Mouse (Mus musculus): ENCODE data around the gene Alyref2. TPM values are rescaled to one million over a fixed set of nuclear protein-coding genes. Genes with fewer than 3 reads are reported as not detected.

Gene Alyref2
- polyA plus RNA-seq, 1 experiment from 2014 or later = 8.3 TPM

- H3K27ac ChIP-seq (ENCODE audit: low read depth, low read length) = no peak within 1 kb of the TSS
- peaks cover 6% of the 10 kb centered on the region; the same call in 1 of the 2 replicates for H3K9me3 ChIP-seq (ENCODE audit: control insufficient read depth, low read length)
- 86% methylated on average over 1 of the region's 1 CpGs for WGBS
- no peak for DNase-seq (ENCODE audit: low spot score)
- H3K9ac ChIP-seq (ENCODE audit: low read depth, low read length) = no peak within 1 kb of the TSS
- no peaks in the 10 kb centered on the region for H3K4me1 ChIP-seq (replicated peaks; ENCODE audit: control insufficient read depth, insufficient read depth, low read length)
- ATAC-seq (replicated peaks; ENCODE audit: low FRiP score) = no peak
- no peak within 1 kb of the TSS for H3K4me3 ChIP-seq (ENCODE audit: low read depth, low read length)
- H3K27me3 ChIP-seq (replicated peaks; ENCODE audit: control insufficient read depth, insufficient read depth, low read length) = no peaks in the 10 kb centered on the region
- H3K4me2 ChIP-seq = no peak within 1 kb of the TSS
- no peaks in the 10 kb centered on the region for H3K36me3 ChIP-seq (ENCODE audit: control insufficient read depth, insufficient read depth, low read length)
Observed at GRCm38 (mm10) chr1:171535194-171535593, 31.9 kb downstream of the Alyref2 start, which contains the start of gene Itln1. Gene Itln1, minus strand, starts transcription at chr1:171535294.

- Histone ChIP-seq H3K27me3 (replicated peaks; ENCODE audit: control insufficient read depth, insufficient read depth, low read length) (no peaks in the 10 kb centered on the region), H3K9ac (ENCODE audit: low read depth, low read length) (no peak overlapping the region), H3K27ac (ENCODE audit: low read depth, low read length) (no peak overlapping the region), H3K9me3 (ENCODE audit: control insufficient read depth, low read length) (peaks cover 6% of the 10 kb centered on the region; the same call in 1 of the 2 replicates), H3K4me1 (replicated peaks; ENCODE audit: control insufficient read depth, insufficient read depth, low read length) (no peaks in the 10 kb centered on the region), H3K36me3 (ENCODE audit: control insufficient read depth, insufficient read depth, low read length) (no peaks in the 10 kb centered on the region), H3K4me2 (no peak overlapping the region), H3K4me3 (ENCODE audit: low read depth, low read length) (no peak overlapping the region)
- 74% methylated on average over 1 of the region's 1 CpGs for WGBS
- ATAC-seq (replicated peaks; ENCODE audit: low FRiP score) (no peak), DNase-seq (ENCODE audit: low spot score) (no peak)
Observed at GRCm38 (mm10) chr1:171540694-171541093, 37.4 kb downstream of the Alyref2 start.

DNA sequence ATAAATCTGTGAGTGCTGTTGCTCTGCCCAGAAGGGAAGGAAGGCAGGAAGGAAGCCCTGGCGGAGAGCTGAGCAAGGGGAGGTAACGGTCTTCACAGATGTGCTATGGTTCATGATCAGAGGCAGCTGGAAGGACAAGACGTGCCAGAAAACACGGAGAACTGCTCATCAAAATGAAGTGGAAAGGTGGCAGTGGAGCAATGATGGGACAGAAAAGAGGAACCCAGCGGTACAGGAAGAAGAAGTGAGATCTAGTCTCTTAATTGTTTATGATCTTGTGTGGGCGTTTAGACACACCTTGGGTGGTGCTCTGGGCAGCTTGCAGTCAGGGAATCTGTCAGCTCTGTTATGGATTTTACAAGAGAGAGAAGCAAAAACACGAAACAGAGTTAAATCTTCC is 48.0 kb downstream of the Alyref2 start:
- Histone ChIP-seq H3K9ac (ENCODE audit: low read depth, low read length) (no peak overlapping the region), H3K9me3 (ENCODE audit: control insufficient read depth, low read length) (no peaks in the 10 kb centered on the region; the same call in 1 of the 2 replicates), H3K36me3 (ENCODE audit: control insufficient read depth, insufficient read depth, low read length) (no peaks in the 10 kb centered on the region), H3K4me2 (no peak overlapping the region), H3K4me3 (ENCODE audit: low read depth, low read length) (no peak overlapping the region), H3K27ac (ENCODE audit: low read depth, low read length) (no peak overlapping the region), H3K27me3 (replicated peaks; ENCODE audit: control insufficient read depth, insufficient read depth, low read length) (no peaks in the 10 kb centered on the region), H3K4me1 (replicated peaks; ENCODE audit: control insufficient read depth, insufficient read depth, low read length) (no peaks in the 10 kb centered on the region)
- 61% methylated on average over 7 of the region's 7 CpGs for WGBS
- ATAC-seq (replicated peaks; ENCODE audit: low FRiP score) (no peak), DNase-seq (ENCODE audit: low spot score) (no peak)

DNA sequence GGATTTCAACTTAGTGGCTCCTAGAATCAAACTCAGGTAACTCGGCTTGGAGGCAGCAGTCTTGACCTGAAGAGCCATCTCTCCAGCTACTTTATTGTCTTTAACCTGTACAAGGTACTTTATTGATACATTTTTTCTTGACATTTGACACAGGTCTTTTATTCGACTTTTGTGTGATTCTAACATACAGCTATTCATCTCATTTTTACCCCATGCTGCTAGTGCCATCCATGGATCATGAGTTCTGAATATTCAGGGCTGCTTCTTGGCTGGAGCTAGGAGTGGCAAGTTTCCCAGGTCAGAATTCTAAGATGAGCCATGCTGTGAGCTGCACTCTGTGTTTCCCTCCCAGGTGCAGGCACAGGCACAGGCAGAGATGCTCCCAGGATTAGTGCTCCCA is 49.0 kb downstream of the Alyref2 start:
- Histone ChIP-seq H3K27ac (ENCODE audit: low read depth, low read length) (no peak overlapping the region), H3K4me1 (replicated peaks; ENCODE audit: control insufficient read depth, insufficient read depth, low read length) (no peaks in the 10 kb centered on the region), H3K27me3 (replicated peaks; ENCODE audit: control insufficient read depth, insufficient read depth, low read length) (no peaks in the 10 kb centered on the region), H3K9ac (ENCODE audit: low read depth, low read length) (no peak overlapping the region), H3K4me3 (ENCODE audit: low read depth, low read length) (no peak overlapping the region), H3K36me3 (ENCODE audit: control insufficient read depth, insufficient read depth, low read length) (no peaks in the 10 kb centered on the region), H3K9me3 (ENCODE audit: control insufficient read depth, low read length) (no peaks in the 10 kb centered on the region; the same call in 1 of the 2 replicates), H3K4me2 (no peak overlapping the region)
- 76% methylated on average over 2 of the region's 2 CpGs for WGBS
- no peak for DNase-seq (ENCODE audit: low spot score)
- ATAC-seq (replicated peaks; ENCODE audit: low FRiP score) = no peak

DNA sequence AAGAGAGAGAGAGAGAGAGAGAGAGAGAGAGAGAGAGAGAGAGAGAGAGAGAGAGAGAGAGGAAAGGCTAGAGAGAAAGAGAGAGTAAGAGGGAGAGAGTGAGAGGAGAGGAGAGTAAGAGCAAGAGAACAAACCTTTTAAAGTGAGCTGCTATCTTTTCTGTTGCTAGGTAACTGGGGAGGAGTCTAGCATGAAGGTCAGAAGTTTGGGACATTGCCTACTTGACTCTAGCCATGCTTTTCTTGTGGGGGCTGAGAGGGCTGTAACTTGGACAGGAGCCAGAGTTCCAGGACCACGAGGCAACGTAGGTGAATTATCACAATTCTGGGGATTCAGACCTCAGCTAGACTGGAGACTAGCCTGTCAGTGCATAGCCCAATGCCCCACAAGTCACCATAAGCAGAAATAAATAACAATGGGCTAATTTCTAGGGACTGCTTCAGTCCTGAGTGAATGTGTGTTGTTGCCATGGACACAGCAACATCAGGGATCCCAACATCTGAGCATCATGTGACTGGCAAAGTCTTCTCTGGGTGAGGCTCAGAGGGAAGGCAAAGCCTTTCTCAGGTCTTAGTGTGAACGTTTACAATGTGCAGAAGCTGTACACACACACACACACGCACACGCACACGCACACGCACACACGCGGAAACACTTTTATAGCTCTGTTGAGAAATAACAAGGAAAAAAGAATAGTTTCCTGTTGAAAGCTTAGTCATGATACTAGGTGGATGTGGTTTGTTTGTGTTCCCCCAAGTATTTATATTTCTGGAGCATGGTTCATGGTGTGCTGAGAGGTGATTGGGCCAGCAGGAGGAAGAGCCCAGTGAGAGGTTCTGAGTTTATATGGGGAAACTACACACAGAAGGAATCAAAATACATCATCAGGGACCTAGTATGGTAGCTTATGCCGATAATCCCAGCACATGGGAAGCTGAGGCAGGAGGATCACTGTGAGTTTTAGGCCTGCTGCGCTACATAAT is 50.4 kb downstream of the Alyref2 start:
- DNase-seq (ENCODE audit: low spot score) = no peak
- H3K9ac ChIP-seq (ENCODE audit: low read depth, low read length) = no peak overlapping the region
- no peak for ATAC-seq (replicated peaks; ENCODE audit: low FRiP score)
- no peaks in the 10 kb centered on the region for H3K36me3 ChIP-seq (ENCODE audit: control insufficient read depth, insufficient read depth, low read length)
- no peaks in the 10 kb centered on the region for H3K27me3 ChIP-seq (replicated peaks; ENCODE audit: control insufficient read depth, insufficient read depth, low read length)
- 83% methylated on average over 11 of the region's 11 CpGs for WGBS
- no peaks in the 10 kb centered on the region for H3K4me1 ChIP-seq (replicated peaks; ENCODE audit: control insufficient read depth, insufficient read depth, low read length)
- no peak overlapping the region for H3K27ac ChIP-seq (ENCODE audit: low read depth, low read length)
- H3K4me2 ChIP-seq = no peak overlapping the region
- H3K4me3 ChIP-seq (ENCODE audit: low read depth, low read length) = no peak overlapping the region
- H3K9me3 ChIP-seq (ENCODE audit: control insufficient read depth, low read length) = no peaks in the 10 kb centered on the region; the same call in 1 of the 2 replicates

Other genes with a start within 250 kb of the Alyref2 start
- 49.0 and 50.6 TPM in 2 replicates for gene B4galt3, start 233.2 kb upstream of the Alyref2 start, polyA plus RNA-seq (2014; fragmentation: Nextera tagmentation; extraction: Ambion mirVana)
- gene Ppox, start 222.3 kb upstream of the Alyref2 start, polyA plus RNA-seq (2014; fragmentation: Nextera tagmentation; extraction: Ambion mirVana) = 131 and 133 TPM in 2 replicates
- 51.0 and 53.1 TPM in 2 replicates for gene Usp21, start 215.5 kb upstream of the Alyref2 start, polyA plus RNA-seq (2014; fragmentation: Nextera tagmentation; extraction: Ambion mirVana)
- 83.7 TPM in 2 replicates for gene Ufc1, start 208.5 kb upstream of the Alyref2 start, polyA plus RNA-seq (2014; fragmentation: Nextera tagmentation; extraction: Ambion mirVana)
- gene Dedd, start 174.3 kb upstream of the Alyref2 start, polyA plus RNA-seq (2014; fragmentation: Nextera tagmentation; extraction: Ambion mirVana) = 34.8 and 37.5 TPM in 2 replicates
- gene Nit1, start 157.8 kb upstream of the Alyref2 start, polyA plus RNA-seq (2014; fragmentation: Nextera tagmentation; extraction: Ambion mirVana) = 26.2 and 29.1 TPM in 2 replicates
- gene Pfdn2, start 157.8 kb upstream of the Alyref2 start, polyA plus RNA-seq (2014; fragmentation: Nextera tagmentation; extraction: Ambion mirVana) = 68.0 and 73.7 TPM in 2 replicates
- 0.66 and 0.77 TPM in 2 replicates for gene Klhdc9, start 142.7 kb upstream of the Alyref2 start, polyA plus RNA-seq (2014; fragmentation: Nextera tagmentation; extraction: Ambion mirVana)
- gene Nectin4, start 133.4 kb upstream of the Alyref2 start, polyA plus RNA-seq (2014; fragmentation: Nextera tagmentation; extraction: Ambion mirVana) = 0.25 and 0.53 TPM in 2 replicates
- gene Arhgap30, start 114.5 kb upstream of the Alyref2 start, polyA plus RNA-seq (2014; fragmentation: Nextera tagmentation; extraction: Ambion mirVana) = 3.5 and 3.8 TPM in 2 replicates
- 51.0 and 53.2 TPM in 2 replicates for gene Usf1, start 92.2 kb upstream of the Alyref2 start, polyA plus RNA-seq (2014; fragmentation: Nextera tagmentation; extraction: Ambion mirVana)
- 1.6 and 1.7 TPM in 2 replicates for gene Tstd1, start 84.6 kb upstream of the Alyref2 start, polyA plus RNA-seq (2014; fragmentation: Nextera tagmentation; extraction: Ambion mirVana)
- gene F11r, start 65.9 kb upstream of the Alyref2 start, polyA plus RNA-seq (2014; fragmentation: Nextera tagmentation; extraction: Ambion mirVana) = 42.0 and 47.8 TPM in 2 replicates
- not detected in 2 replicates for gene Itln1, start 31.8 kb downstream of the Alyref2 start, polyA plus RNA-seq (2014; fragmentation: Nextera tagmentation; extraction: Ambion mirVana)
- gene Cd244a, start 55.7 kb downstream of the Alyref2 start, polyA plus RNA-seq (2014; fragmentation: Nextera tagmentation; extraction: Ambion mirVana) = 0.63 and 0.82 TPM in 2 replicates
- 0.12 and 0.30 TPM in 2 replicates for gene Ly9, start 103.9 kb downstream of the Alyref2 start, polyA plus RNA-seq (2014; fragmentation: Nextera tagmentation; extraction: Ambion mirVana)
- gene Slamf7, start 149.6 kb downstream of the Alyref2 start, polyA plus RNA-seq (2014; fragmentation: Nextera tagmentation; extraction: Ambion mirVana) = not detected in 2 replicates
- 4.5 and 4.9 TPM in 2 replicates for gene Cd48, start 178.5 kb downstream of the Alyref2 start, polyA plus RNA-seq (2014; fragmentation: Nextera tagmentation; extraction: Ambion mirVana)